Mouse (Mus musculus): ENCODE measurements around the gene Caskin2.

- no peak for TF ChIP-seq GATA1 (IDR thresholded peaks at IDR 0.05; ENCODE audit: borderline replicate concordance, low read length)
- TF ChIP-seq CTCF (IDR thresholded peaks at IDR 0.05; ENCODE audit: low read depth, low read length): peak; percentile 78; the same call in 1 of the 2 replicates
- TF ChIP-seq POLR2AphosphoS5 (IDR thresholded peaks at IDR 0.05; ENCODE audit: insufficient replicate concordance, low read depth, low read length): no peak
- no peak for TF ChIP-seq GATA2 (IDR thresholded peaks at IDR 0.05; ENCODE audit: borderline replicate concordance, low read depth, low read length)
- no peak for TF ChIP-seq TAL1 (conservative IDR thresholded peaks at IDR 0.05; ENCODE audit: low read depth, low read length)
Measured at GRCm38 (mm10) chr11:115813507-115814296, at the start of gene Caskin2.

Data from G1E (cell line).